Mouse (Mus musculus): ENCODE measurements at regions not wholly inside any gene's neighbourhood (a gene's known extent, or its start where the extent isn't known, plus 50 kb on each side); places are given as distances from the start of the nearest gene placed in this dataset.

GRCm38 (mm10) chr4:55711500-55712341 lies 179.5 kb upstream of the Klf4 start:
- peaks cover 13 to 18% of the 10 kb centered on the region in 2 experiments for H3K4me1 ChIP-seq (ENCODE audit: control insufficient read depth in 2 of 2, insufficient read depth in 2 of 2, low read length in 2 of 2)
- H3K4me2 ChIP-seq (ENCODE audit: low read length), result no peak overlapping the region
- no peak overlapping the region for H3K27ac ChIP-seq (replicated peaks in 1 of 2; ENCODE audit: control insufficient read depth in 1 of 2, insufficient read depth in 1 of 2, low read depth in 2 of 2, low read length in 2 of 2)
- no peak overlapping the region for H3K9ac ChIP-seq (ENCODE audit: low read length)
- WGBS, result 38% methylated on average over 13 of the region's 13 CpGs
- H3K9me3 ChIP-seq (ENCODE audit: control insufficient read depth, low read length), result no peaks in the 10 kb centered on the region
- H3K27me3 ChIP-seq (ENCODE audit: control insufficient read depth, insufficient read depth, low read length), result no peaks in the 10 kb centered on the region
- ATAC-seq (ENCODE audit: insufficient number of reproducible peaks, insufficient read depth, low FRiP score, low read depth), result no peak
- no peaks in the 10 kb centered on the region for H3K36me3 ChIP-seq (ENCODE audit: control insufficient read depth, insufficient read depth, low read length)
- H3K4me3 ChIP-seq (ENCODE audit: control insufficient read depth in 1 of 2, insufficient read depth in 1 of 2, low read depth in 1 of 2, low read length in 2 of 2), result no peak overlapping the region

- Histone ChIP-seq H3K27ac (replicated peaks in 1 of 2; ENCODE audit: control insufficient read depth in 1 of 2, insufficient read depth in 1 of 2, low read depth in 2 of 2, low read length in 2 of 2) (no peak overlapping the region), H3K4me1 (ENCODE audit: control insufficient read depth in 2 of 2, insufficient read depth in 2 of 2, low read length in 2 of 2) (peaks cover 9 to 12% of the 10 kb centered on the region in 2 experiments), H3K4me2 (ENCODE audit: low read length) (no peak overlapping the region), H3K36me3 (ENCODE audit: control insufficient read depth, insufficient read depth, low read length) (no peaks in the 10 kb centered on the region), H3K4me3 (ENCODE audit: control insufficient read depth in 1 of 2, insufficient read depth in 1 of 2, low read depth in 1 of 2, low read length in 2 of 2) (no peak overlapping the region), H3K27me3 (ENCODE audit: control insufficient read depth, insufficient read depth, low read length) (no peaks in the 10 kb centered on the region), H3K9ac (ENCODE audit: low read length) (no peak overlapping the region), H3K9me3 (ENCODE audit: control insufficient read depth, low read length) (no peaks in the 10 kb centered on the region)
- no peak for ATAC-seq (ENCODE audit: insufficient number of reproducible peaks, insufficient read depth, low FRiP score, low read depth)
- WGBS, result 86% methylated on average over 5 of the region's 5 CpGs
Observed at GRCm38 (mm10) chr4:55710476-55710875, 178.2 kb upstream of the Klf4 start.

GRCm38 (mm10) chr4:55708808-55709207 lies 176.5 kb upstream of the Klf4 start:
- no peak overlapping the region for H3K4me3 ChIP-seq (ENCODE audit: control insufficient read depth in 1 of 2, insufficient read depth in 1 of 2, low read depth in 1 of 2, low read length in 2 of 2)
- H3K27ac ChIP-seq (replicated peaks in 1 of 2; ENCODE audit: control insufficient read depth in 1 of 2, insufficient read depth in 1 of 2, low read depth in 2 of 2, low read length in 2 of 2), result no peak overlapping the region
- WGBS, result 73% methylated on average over 2 of the region's 2 CpGs
- H3K9ac ChIP-seq (ENCODE audit: low read length), result no peak overlapping the region
- H3K4me2 ChIP-seq (ENCODE audit: low read length), result no peak overlapping the region
- H3K4me1 ChIP-seq (ENCODE audit: control insufficient read depth in 2 of 2, insufficient read depth in 2 of 2, low read length in 2 of 2), result peaks cover 9 to 12% of the 10 kb centered on the region in 2 experiments
- ATAC-seq (ENCODE audit: insufficient number of reproducible peaks, insufficient read depth, low FRiP score, low read depth), result no peak
- no peaks in the 10 kb centered on the region for H3K36me3 ChIP-seq (ENCODE audit: control insufficient read depth, insufficient read depth, low read length)
- no peaks in the 10 kb centered on the region for H3K9me3 ChIP-seq (ENCODE audit: control insufficient read depth, low read length)
- H3K27me3 ChIP-seq (ENCODE audit: control insufficient read depth, insufficient read depth, low read length), result no peaks in the 10 kb centered on the region

GRCm38 (mm10) chr4:55707916-55708315 lies 175.7 kb upstream of the Klf4 start:
- Histone ChIP-seq H3K4me3 (ENCODE audit: control insufficient read depth in 1 of 2, insufficient read depth in 1 of 2, low read depth in 1 of 2, low read length in 2 of 2) (no peak overlapping the region), H3K9me3 (ENCODE audit: control insufficient read depth, low read length) (no peaks in the 10 kb centered on the region), H3K9ac (ENCODE audit: low read length) (no peak overlapping the region), H3K4me1 (ENCODE audit: control insufficient read depth in 2 of 2, insufficient read depth in 2 of 2, low read length in 2 of 2) (peaks cover 9 to 12% of the 10 kb centered on the region in 2 experiments), H3K36me3 (ENCODE audit: control insufficient read depth, insufficient read depth, low read length) (no peaks in the 10 kb centered on the region), H3K4me2 (ENCODE audit: low read length) (no peak overlapping the region), H3K27ac (replicated peaks in 1 of 2; ENCODE audit: control insufficient read depth in 1 of 2, insufficient read depth in 1 of 2, low read depth in 2 of 2, low read length in 2 of 2) (no peak overlapping the region), H3K27me3 (ENCODE audit: control insufficient read depth, insufficient read depth, low read length) (no peaks in the 10 kb centered on the region)
- WGBS, result 72% methylated on average over 10 of the region's 10 CpGs
- ATAC-seq (ENCODE audit: insufficient number of reproducible peaks, insufficient read depth, low FRiP score, low read depth), result no peak

- 79% methylated on average over 4 of the region's 4 CpGs for WGBS
Observed at GRCm38 (mm10) chr4:55704921-55705320, 172.7 kb upstream of the Klf4 start.

GRCm38 (mm10) chr4:55703346-55703916 lies 171.2 kb upstream of the Klf4 start:
- ATAC-seq (ENCODE audit: insufficient number of reproducible peaks, insufficient read depth, low FRiP score, low read depth), result no peak
- H3K4me2 ChIP-seq (ENCODE audit: low read length), result no peak overlapping the region
- H3K36me3 ChIP-seq (ENCODE audit: control insufficient read depth, insufficient read depth, low read length), result no peaks in the 10 kb centered on the region
- H3K27me3 ChIP-seq (ENCODE audit: control insufficient read depth, insufficient read depth, low read length), result no peaks in the 10 kb centered on the region
- H3K9ac ChIP-seq (ENCODE audit: low read length), result no peak overlapping the region
- H3K9me3 ChIP-seq (ENCODE audit: control insufficient read depth, low read length), result no peaks in the 10 kb centered on the region
- H3K27ac ChIP-seq (replicated peaks in 1 of 2; ENCODE audit: control insufficient read depth in 1 of 2, insufficient read depth in 1 of 2, low read depth in 2 of 2, low read length in 2 of 2), result no peak overlapping the region
- H3K4me3 ChIP-seq (ENCODE audit: control insufficient read depth in 1 of 2, insufficient read depth in 1 of 2, low read depth in 1 of 2, low read length in 2 of 2), result no peak overlapping the region
- 0 out of 4 replicates have a peak, but pooled peaks cover 0 to 2% of the 10 kb centered on the region in 2 experiments for H3K4me1 ChIP-seq (ENCODE audit: control insufficient read depth in 2 of 2, insufficient read depth in 2 of 2, low read length in 2 of 2)
- 70% methylated on average over 2 of the region's 2 CpGs for WGBS

More at GRCm38 (mm10) chr4:55704921-55705320, 172.7 kb upstream of the Klf4 start:
- H3K4me1 ChIP-seq (ENCODE audit: control insufficient read depth in 2 of 2, insufficient read depth in 2 of 2, low read length in 2 of 2), result 0 out of 4 replicates have a peak, but pooled peaks cover 0 to 3% of the 10 kb centered on the region in 2 experiments
- H3K27me3 ChIP-seq (ENCODE audit: control insufficient read depth, insufficient read depth, low read length), result no peaks in the 10 kb centered on the region
- H3K9ac ChIP-seq (ENCODE audit: low read length), result no peak overlapping the region
- H3K4me3 ChIP-seq (ENCODE audit: control insufficient read depth in 1 of 2, insufficient read depth in 1 of 2, low read depth in 1 of 2, low read length in 2 of 2), result no peak overlapping the region
- H3K9me3 ChIP-seq (ENCODE audit: control insufficient read depth, low read length), result no peaks in the 10 kb centered on the region
- H3K36me3 ChIP-seq (ENCODE audit: control insufficient read depth, insufficient read depth, low read length), result no peaks in the 10 kb centered on the region
- H3K4me2 ChIP-seq (ENCODE audit: low read length), result no peak overlapping the region
- ATAC-seq (ENCODE audit: insufficient number of reproducible peaks, insufficient read depth, low FRiP score, low read depth), result no peak
- no peak overlapping the region for H3K27ac ChIP-seq (replicated peaks in 1 of 2; ENCODE audit: control insufficient read depth in 1 of 2, insufficient read depth in 1 of 2, low read depth in 2 of 2, low read length in 2 of 2)

- H3K4me1 ChIP-seq (ENCODE audit: control insufficient read depth in 2 of 2, insufficient read depth in 2 of 2, low read length in 2 of 2), result no peaks in the 10 kb centered on the region
- no peak overlapping the region for H3K27ac ChIP-seq (replicated peaks in 1 of 2; ENCODE audit: control insufficient read depth in 1 of 2, insufficient read depth in 1 of 2, low read depth in 2 of 2, low read length in 2 of 2)
- whole genome bisulfite sequencing, result 71% methylated on average over 2 of the region's 2 CpGs
- no peaks in the 10 kb centered on the region for H3K9me3 ChIP-seq (ENCODE audit: control insufficient read depth, low read length)
- no peaks in the 10 kb centered on the region for H3K27me3 ChIP-seq (ENCODE audit: control insufficient read depth, insufficient read depth, low read length)
- no peak overlapping the region for H3K9ac ChIP-seq (ENCODE audit: low read length)
- no peak overlapping the region for H3K4me2 ChIP-seq (ENCODE audit: low read length)
- ATAC-seq (ENCODE audit: insufficient number of reproducible peaks, insufficient read depth, low FRiP score, low read depth), result no peak
- no peaks in the 10 kb centered on the region for H3K36me3 ChIP-seq (ENCODE audit: control insufficient read depth, insufficient read depth, low read length)
- no peak overlapping the region for H3K4me3 ChIP-seq (ENCODE audit: control insufficient read depth in 1 of 2, insufficient read depth in 1 of 2, low read depth in 1 of 2, low read length in 2 of 2)
Observed at GRCm38 (mm10) chr4:55701334-55701733, 169.1 kb upstream of the Klf4 start.
